Mouse (Mus musculus) left cerebral cortex, postnatal 36 days (tissue): ENCODE measurements around the gene Gng5. TPM values are rescaled to one million over a fixed set of nuclear protein-coding genes. Genes with fewer than 3 reads are reported as not detected.

Experiments used
- DNase-seq, 2 experiments: peaks; one replicate each; pipeline ENCODE4 v3.0.0; 2021 to 2022; ENCODE audit warnings: low spot score in 2 of 2, mixed read lengths in 1 of 2
- intact Hi-C: fragments of 180-260 bp; cut with DNase I; formaldehyde crosslinking; loops from one replicate; pipeline ENCODE4 v1.15.1; 2025
- total RNA-seq, 2 experiments: library from RNA; stranded (reverse); gene quantifications; 2 replicates each; pipeline ENCODE4 v1.2.3; 2021

Gng5 gene
- total RNA-seq, 2 experiments from 2014 or later: 45.4 to 45.7 TPM

- intact Hi-C loops: no loop called here
- DNase-seq: no peak
Observed at GRCm38 (mm10) chr3:146528335-146528734, 28.7 kb downstream of the Gng5 start.

GRCm38 (mm10) chr3:146534986-146535385, 35.4 kb downstream of the Gng5 start:
- intact Hi-C loops: no loop called here

GRCm38 (mm10) chr3:146540521-146541273, 41.1 kb downstream of the Gng5 start:
- intact Hi-C loops: no loop called here
- no peak for DNase-seq

More at GRCm38 (mm10) chr3:146534986-146535385, 35.4 kb downstream of the Gng5 start:
- no peak for DNase-seq

- no peak for DNase-seq
- intact Hi-C loops: no loop called here
Observed at GRCm38 (mm10) chr3:146543632-146544031, 44.0 kb downstream of the Gng5 start.

GRCm38 (mm10) chr3:146554816-146555215, 55.2 kb downstream of the Gng5 start:
- intact Hi-C loops: no loop called here
- no peak for DNase-seq

Other genes starting within 250 kb of the Gng5 start
- gene Ssx2ip, start 95.2 kb upstream of the Gng5 start, total RNA-seq: 10 to 100 TPM; 87.7 to 89.5 TPM
- gene Ctbs, start 50.0 kb upstream of the Gng5 start, total RNA-seq: 1 to 10 TPM; 6.6 to 8.9 TPM
- 1 to 10 TPM; 4.4 to 5.1 TPM for gene Spata1, start 54 bp upstream of the Gng5 start, total RNA-seq
- 10 to 100 TPM; 13.8 to 19.0 TPM for gene Rpf1, start 21.6 kb downstream of the Gng5 start, total RNA-seq
- gene Uox, start 70.6 kb downstream of the Gng5 start, total RNA-seq: under 1 TPM; 0.36 to 0.52 TPM
- not detected for gene Dnase2b, start 115.8 kb downstream of the Gng5 start, total RNA-seq
- not detected for gene 4930503B20Rik, start 151.5 kb downstream of the Gng5 start, total RNA-seq
- under 1 TPM; 0.20 to 0.95 TPM for gene Samd13, start 185.8 kb downstream of the Gng5 start, total RNA-seq